Mouse (Mus musculus): ENCODE results near the gene Slc9a3r1.

Gene Slc9a3r1

DNA sequence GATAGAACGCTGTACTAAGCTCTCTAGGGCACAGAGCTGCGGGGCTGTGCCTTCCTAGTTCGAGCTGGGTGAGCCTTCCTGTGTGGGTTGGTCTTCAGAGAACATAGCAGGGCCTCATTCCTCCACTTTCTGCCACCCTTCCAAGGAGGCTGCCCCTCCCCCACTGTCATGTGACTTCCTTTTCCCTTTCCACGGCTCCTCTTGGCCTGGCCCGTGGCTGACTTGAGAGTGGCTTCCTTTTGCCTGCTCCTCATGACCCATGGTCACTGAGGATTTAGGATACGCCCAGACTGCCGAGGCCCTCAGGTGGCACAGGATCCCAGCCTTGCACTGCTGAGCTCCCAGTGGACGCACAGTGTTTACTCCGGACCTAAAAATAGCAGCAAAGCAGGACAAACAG, 29.0 kb downstream of the Slc9a3r1 start:
- DNase-seq, result peak; percentile 70

DNA sequence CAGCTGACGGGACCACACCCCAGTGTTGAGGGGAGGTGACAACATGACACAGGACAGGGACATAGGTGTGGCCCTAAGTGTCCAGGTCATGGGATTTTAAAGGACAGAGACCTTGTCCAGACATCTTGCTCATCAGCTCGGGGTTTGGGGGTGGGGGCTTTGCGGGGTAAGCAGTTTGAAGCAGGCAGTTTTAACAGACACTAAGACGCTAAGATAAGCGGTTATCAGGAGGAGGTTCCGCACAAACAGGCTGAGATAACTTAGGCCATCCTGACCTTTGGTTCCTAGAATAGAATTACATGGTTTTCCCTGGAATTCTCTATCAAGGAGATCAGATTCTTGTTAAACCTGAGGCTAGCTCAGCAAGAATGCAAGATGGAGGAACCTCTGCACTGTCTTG, 31.6 kb downstream of the Slc9a3r1 start:
- DNase-seq, result no peak

DNA sequence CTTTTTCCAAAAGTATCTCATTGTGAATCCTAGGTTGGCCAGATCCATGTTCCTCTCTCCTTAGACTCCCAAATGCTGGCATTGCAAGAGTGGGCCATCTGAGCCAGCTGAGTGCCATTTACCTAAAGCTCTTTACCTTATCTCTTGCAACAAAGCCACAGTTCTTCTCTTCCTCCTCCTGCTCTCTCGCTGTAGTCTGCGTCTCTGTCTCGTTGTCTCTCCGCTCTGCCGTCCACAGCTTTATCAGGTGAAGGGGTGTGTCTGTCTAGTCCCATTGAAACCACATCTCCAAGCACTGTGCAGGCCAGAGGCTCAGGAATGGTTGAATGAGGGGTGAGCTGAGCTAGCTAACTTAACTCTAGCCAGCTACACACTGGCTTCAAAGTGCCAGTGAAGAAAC, 32.8 kb downstream of the Slc9a3r1 start:
- DNase-seq, result no peak

DNA sequence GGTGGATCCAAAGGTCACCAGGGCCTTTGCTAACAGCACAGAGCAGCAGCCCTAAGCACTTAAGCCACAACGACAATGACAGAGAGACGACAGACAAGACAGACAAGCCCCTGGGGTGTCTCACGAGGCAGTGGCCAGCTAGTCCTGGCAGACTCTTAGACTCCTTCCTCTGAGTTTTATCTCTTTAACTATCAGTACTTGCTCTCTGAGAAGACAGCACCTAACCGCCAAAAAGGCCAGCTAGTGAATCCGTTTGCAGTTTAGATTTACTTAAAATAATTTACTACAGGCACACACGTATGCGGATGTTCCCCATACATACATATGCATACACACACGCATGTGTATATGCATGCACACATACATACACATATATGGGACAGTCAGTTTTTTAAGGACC, 34.4 kb downstream of the Slc9a3r1 start:
- DNase-seq, result no peak

DNA sequence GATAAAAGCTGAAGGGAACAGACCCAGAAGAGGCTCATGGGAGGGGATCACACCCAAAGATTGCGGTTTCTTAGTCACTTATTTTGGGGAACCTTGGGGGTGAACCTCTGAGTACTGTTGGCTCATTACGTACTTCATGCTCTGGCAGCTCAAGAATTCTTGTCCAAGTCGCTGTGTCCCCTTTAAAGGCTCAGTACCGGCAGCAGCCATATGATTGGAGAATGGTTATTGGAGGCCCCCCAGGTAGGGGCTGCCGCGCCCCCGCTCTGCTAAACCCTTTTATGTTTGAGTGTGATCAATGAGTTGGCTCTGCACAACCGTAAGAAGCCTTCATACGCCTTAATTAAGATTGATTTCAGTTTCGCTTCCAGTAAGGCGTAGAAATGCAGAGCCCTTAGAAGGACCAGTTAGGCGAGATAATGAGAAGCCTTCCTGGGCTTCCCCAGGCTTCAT, 35.8 kb downstream of the Slc9a3r1 start:
- no peak for DNase-seq

DNA sequence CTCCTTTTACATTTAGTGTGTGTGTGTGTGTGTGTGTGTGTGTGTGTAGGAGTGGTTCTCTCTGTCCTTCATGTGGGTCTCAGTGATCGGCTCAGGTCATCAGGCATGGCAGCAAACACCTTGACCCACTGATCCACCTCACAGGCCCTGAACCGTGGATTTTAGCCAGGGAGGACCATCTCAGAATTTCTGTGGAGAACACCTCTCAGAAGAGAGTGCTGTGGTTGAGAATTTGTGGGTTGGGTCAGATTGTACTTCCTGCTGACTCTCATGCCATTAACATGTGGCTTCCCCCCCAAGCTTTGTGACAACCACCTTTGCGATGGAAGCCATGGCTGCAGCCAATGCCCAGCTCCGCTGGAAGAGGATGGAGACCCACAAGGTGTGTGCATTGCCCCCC, 37.4 kb downstream of the Slc9a3r1 start:
- no peak for DNase-seq

DNA sequence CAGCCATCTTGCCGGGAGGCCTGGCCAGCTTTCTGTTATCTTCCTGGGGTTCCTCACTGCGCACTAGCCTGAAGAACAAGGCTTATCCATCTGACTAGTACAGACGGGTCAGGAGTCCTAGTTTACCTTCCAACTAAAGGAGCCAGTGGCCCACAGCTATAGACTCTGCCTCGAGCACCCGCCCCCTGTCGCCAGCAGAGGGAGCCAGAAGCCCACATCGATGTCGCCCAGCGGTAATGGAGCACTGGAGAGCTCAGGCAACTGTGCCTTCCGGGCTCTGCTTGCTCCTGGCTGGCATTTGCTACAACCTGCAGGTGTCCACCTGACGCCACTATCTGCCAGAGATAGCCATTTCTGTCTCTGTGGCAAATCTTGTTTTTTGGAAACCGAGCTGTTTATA, 39.2 kb downstream of the Slc9a3r1 start:
- peak; percentile 85 for DNase-seq

DNA sequence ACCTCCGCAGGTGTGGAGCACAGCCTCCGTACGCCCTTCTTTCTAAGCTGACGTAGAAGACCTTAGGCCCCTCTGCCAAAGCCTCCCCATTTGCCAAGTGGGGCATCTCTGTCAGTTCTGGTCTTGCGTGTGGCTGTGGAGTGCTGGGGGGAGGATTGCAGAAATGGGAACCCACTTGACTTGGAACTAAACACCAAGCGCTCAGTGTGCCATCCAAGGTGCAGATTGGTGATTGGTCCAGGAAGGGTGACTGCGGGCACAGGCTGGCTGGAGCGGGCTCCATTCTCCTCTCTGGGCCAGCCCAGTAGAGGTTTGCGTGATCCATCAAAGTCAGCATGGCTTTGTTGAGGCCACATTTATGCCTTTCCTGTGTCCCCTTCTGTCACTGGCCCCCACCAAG, 39.6 kb downstream of the Slc9a3r1 start:
- DNase-seq, result no peak

DNA sequence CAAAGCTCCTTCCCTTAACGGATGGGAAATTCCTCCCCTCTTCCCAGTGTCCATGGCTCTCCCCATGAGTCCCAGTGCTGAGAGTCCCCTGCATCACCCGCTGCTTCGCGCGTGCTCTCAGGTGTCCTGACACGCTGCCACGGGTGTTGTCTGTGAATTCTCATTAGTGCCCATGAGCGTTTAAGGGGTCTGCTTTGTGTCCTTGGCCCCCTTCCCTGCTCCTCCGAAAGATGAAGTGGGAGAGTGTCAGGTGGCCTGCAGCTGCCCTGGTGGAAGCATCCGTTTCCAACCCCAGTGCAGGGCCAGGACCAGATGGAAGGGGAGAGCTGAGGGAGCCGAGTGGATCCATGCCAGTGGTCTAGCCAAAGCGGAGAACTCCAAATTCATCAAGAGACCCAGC, 45.0 kb downstream of the Slc9a3r1 start:
- no peak for DNase-seq

DNA sequence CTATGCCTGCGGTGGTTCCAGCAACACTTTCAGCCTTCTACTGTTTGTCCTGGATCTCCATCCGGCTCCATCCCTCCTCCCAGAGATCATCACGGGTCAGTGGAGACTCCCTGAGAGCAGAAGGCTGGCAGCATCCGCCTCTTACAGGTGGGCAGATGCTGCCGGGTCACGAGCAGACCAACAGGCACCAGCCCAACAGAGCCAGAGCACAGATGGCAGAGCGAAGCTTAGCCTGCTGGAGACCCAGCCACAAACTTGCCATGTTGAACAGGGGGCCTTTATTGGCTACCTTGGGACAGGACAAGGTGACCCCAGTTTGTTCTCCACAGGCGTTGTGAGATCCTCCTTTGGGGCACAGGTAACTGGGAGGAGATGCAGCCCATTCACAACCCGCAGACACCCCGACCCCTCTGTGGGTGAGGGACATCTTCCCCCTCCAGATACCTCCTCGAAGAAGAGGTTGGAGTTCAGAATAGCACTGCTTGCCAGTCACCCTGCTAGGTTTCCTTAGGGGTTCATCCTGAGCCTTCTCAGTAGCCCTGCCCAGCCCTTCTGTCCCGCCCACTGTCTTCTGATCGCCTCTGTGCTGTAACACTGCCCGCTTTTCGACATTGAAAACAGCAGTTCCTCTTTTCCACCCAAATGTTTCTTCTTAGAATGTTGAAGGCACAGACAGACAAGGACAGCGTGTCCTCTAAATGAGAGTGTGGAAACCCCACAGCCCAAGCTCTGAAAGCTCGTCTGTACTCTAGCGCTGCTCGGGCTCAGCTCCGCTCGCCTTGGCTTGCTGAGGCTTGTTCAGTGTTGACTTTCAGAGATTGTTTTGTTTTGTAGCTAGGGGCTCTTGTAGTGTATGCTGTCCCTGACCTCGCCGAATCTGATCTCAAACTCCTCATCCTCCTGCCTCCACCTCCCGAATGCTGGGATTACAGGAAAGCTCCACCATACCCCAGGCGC, 45.9 kb downstream of the Slc9a3r1 start:
- no peak for DNase-seq

DNA sequence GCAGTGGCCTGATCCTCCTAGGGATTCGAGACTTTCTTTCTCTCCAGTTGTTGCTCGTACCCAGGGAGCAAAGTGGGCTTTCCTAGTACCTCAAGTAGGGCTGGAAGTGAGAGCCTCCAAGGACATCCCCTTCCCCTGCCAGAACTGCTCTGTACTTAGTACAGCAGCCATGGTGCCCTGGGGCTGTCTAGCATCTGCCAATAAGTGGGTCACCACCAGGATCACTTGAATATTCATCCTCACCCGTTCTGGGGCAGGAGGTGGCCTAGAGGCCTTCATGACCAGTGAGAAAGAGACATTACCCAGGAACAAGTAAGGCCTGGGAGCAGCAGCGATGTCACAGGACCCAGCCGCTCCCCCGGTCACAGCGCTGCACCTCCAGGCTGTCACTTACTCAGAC, 46.8 kb downstream of the Slc9a3r1 start:
- DNase-seq, result no peak

DNA sequence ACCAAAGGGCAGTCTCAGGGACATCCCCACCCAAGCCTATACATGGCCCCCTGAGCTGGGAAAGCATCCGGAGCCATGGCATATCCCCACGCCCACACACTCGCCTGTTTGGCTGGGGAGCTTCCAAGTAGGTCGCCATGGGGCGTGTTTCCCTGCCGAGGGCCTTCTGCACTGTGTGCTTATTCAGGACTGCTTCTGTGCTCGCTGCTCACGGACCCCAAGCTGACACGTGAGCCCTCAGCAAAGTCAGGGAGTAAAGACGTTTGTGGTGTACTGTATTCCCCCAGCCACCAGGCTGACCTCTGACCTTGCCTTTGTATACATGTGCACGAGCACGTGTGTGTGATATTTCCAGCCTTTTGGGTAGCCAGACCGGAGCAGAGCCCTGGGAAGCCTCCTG, 49.0 kb downstream of the Slc9a3r1 start:
- no peak for DNase-seq

DNA sequence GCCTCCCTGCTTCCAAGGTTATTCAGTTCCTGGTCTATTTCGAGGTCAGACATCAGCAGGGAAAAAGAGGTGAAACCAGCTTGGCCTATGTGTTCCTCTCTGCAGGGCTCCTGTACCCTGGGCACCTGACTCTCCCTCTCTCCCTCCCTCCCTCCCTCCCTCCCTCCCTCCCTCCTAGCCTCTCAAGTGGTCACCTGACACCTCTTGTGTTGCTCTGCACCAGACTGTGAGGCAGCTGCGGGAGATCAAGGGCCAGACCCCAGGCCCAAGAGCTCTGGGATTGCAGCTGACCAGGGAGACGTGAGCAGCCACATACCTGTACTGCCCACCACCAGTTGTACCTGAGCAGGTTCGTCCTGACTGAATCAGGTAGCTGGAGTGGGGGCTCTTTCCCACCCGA, 52.0 kb downstream of the Slc9a3r1 start:
- DNase-seq, result no peak

DNA sequence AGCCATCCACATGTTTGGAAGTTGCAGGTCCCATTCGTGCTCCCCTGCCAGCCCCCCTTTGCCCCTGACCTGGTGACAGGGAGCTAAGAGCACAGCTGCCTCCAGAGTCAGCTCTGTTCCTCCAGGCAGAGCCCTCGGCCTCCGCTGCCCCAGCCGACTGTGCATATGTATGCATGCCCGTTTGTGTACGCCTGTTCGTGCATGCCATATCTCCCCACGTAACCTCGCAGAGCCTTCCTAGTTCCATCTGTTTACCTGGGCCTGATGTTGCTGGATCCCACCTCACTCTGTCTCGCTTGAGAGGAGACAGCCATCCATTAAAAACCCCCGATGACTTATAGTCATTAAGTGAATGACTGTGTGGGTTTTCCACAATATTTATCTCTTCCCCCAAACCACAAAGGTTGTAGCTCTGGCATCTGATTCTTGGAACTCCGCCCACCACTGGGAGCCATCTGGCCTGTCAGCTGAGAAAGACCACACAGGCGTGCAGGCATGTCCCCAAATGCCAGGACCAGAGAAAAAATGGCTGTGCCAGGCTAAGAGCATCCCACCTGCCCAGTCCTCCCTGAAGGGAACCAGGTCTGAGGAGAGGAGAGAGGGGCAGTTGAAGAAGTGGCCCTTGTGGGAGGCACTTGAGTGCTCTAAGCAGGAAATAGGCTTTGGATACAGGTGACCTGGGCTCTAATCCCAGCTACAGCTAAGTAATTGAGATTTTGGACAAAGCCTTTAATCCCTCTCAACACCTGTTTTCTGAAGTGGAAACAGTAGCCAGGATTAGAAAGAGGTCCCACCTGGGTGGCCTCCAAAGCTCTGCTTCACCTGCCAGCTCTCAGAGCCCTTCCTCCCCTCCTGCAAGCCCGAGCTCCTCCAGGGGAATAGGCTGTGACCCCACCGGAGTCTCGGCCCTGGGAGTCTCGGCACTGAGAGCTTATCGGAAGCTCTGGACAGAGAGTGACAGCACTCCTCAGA, 54.6 kb downstream of the Slc9a3r1 start:
- no peak for DNase-seq

DNA sequence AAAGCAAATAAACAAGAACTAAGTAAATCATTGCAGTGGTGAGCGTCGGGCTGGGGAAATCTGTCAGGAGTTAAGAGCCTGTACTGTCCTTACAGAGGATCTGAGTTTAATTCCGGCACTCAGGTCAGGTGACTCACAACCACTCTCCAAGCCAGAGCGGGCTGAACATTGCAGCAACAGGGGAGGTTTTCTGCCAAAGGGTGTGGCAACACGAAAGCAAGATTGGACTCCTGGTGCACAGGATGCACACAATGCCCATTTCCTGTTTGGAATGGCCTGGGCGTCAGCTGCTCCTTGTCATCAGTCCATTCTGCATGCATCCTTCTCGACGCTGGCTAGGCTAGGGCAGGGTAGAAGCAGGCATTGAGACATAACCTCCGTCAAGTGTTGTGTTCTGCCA, 56.1 kb downstream of the Slc9a3r1 start:
- peak; percentile 26 for DNase-seq

DNA sequence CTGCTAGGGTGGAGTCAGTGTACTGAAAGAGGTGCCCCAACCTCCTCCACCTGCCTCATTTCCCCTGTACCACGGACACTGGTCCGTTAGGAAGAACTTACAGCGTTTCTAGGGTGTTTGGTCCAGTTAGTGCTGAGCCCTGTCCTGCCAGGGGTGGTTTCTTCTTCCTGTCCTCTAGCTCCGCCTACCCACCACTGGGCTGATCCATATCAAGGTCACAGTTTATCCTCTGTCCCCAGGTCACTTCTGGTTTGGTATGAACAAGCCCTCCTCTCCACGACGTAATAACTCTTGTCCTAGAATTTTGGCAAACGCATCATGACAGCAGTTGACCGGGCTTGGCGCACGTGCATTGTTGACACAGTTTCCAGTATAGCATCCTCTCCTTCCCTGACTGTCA, 56.5 kb downstream of the Slc9a3r1 start:
- no peak for DNase-seq

DNA sequence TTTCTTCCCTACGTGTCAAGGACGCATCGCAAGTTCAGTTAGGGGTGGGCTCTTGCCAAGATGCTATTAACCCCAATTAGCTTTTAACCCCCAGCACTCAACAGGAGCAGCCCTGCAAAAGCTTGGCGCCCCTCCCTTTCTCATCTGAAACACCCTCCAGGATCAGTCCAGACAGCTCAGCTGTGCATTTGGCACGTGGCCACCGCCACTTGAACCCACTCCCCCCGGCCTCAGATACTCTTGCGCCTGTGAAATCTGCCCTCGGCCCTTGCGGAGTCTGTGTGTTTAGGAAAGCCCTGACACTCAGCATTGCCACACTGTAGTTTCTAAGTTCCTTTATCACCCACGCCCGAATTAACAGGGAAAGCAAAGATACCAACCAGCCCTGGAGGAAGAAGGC, 58.9 kb downstream of the Slc9a3r1 start:
- peak; percentile 68 for DNase-seq

DNA sequence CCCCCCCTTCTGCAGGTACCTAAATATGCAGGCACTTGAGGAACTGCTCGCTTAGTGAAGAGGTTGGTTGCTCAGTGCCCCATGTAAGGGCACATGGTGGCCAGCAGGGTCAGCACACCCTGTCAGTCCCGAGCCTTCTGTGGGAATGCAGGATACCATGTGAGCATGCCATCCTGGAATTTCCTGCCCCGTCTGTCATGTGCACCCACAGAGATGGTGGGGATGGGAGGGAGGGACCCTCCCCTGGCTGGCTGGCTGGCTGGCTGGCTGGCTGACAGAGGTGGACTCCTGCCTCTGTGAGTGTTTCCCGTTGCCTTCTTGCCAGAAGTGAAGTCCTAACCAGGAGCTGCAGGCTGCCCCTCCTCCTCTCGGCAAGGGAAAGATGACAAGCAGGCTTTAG, 59.4 kb downstream of the Slc9a3r1 start:
- no peak for DNase-seq

DNA sequence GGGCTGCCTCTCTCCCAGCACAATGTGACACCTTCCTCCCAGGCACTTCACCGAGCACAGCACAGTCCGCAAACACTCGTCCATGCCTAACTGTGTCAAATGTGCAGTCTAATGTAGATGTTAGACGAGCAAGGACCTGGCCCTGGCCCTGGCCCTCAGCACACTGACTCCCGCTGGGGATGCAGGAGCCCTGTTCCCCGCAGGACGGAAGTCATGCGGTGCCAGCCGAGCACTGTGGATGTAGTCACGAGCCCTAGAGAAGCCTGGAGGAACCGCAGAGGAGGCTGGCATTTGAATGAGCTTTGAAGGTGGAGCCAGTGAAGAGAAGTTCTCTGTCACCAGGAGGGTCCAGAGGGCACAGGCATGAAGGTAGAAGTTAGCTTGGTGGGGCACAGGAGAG, 60.3 kb downstream of the Slc9a3r1 start:
- DNase-seq, result no peak

DNA sequence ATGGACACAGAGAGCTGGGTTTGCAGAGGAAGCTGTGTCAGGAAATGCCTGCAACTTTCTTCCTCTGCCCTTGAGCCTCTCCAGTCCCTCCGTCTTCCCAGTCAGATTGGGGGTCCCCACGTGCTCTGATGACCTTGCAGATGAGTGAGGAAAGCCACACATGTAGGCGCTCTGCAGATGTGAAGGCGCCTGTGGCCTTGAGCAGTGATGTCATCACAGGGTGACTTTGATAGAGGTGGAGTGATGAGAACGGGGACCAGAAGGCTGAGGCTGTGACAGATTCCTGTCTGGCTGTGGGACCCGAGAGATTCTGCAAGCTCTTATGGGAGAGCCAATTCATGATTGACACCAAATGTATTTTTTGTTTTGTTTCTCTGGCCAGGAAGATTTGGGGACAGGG, 60.7 kb downstream of the Slc9a3r1 start:
- DNase-seq, result no peak

DNA sequence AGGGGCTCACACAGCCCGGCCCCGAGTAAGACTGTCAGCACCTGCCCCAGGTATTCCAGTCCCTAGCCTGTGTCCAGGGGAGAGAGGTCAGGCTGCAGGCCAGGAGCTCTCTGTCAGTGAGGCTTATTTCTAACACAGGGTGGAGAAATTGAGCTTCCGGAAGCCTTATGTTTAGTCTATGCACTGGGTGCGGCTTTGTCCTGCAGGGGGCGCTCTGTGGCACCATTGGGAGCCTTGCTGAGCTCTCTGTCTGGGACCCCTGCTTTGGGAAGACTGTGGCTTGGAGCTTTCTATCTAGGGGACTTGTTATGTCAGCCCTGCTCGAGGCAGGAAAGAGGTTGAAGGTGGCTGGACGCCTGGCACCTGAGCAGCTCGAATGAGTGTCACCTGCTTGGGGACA, 61.7 kb downstream of the Slc9a3r1 start:
- DNase-seq, result peak; percentile 42

DNA sequence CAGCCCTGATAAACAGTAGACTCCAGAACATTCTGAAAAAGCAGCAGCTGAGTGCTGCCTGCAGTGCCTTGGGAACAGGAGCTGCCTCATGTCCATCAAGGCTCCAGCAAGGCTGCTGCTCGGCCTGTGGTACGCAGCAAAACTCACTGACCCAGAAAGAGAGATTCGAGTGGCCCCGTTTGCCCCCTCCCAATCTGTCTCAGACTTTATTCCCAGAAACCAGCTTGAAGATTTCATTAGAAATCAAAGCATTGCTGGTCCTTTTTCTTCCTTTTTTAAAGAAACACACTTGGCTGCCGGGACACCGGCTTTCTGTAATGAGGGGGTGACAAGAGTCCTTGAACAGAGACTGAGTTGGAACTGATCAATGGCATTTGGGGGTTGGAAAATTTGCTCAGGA, 62.2 kb downstream of the Slc9a3r1 start:
- DNase-seq, result no peak

DNA sequence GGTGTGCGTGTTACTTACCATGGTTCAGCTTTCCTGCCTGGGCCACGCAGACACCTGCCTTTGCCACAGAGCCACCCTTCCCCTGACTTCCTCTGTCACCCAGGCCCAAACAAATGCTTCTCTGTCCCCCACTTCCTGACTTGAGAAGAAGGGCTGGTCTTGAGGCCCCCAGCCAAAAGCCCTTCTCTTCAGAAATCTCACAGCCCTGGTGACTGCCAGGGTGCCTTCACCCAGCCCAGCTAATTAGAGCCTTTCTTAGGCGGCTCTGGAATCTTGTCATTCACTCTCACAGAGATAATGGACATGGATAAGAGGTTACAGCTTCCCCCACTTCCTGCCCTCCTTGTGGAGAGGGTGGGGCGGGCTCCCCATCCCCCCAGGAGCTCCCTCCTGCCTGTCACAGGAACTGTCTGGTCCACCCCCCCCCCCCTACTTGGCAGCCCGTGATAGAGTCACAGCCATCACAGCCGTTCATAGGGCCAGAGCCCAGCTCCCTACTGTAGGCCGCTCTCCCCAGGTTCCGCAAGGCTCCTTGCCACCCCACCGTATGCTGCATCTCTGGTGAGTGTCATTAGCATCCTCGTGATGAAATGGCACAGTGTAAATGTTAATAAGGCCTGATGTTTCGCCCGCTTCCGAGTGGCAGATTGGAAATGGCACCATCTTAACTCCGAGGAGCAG, 63.8 kb downstream of the Slc9a3r1 start:
- no peak for DNase-seq

Data from kidney, postnatal 14 days (tissue).